Mouse (Mus musculus) ES-Bruce4 (cell line): ENCODE results near the gene Hist2h3c1.

Experiments
- CTCF ChIP-seq: IDR thresholded peaks from one replicate; pipeline ENCODE4 v1.8.1; 2011; ENCODE audit warnings: low read depth, low read length
- EP300 ChIP-seq: IDR thresholded peaks from 2 replicates; pipeline ENCODE4 v1.6.1; 2011; ENCODE audit warnings: low read depth, low read length; ENCODE audit not compliant: insufficient read depth

DNA sequence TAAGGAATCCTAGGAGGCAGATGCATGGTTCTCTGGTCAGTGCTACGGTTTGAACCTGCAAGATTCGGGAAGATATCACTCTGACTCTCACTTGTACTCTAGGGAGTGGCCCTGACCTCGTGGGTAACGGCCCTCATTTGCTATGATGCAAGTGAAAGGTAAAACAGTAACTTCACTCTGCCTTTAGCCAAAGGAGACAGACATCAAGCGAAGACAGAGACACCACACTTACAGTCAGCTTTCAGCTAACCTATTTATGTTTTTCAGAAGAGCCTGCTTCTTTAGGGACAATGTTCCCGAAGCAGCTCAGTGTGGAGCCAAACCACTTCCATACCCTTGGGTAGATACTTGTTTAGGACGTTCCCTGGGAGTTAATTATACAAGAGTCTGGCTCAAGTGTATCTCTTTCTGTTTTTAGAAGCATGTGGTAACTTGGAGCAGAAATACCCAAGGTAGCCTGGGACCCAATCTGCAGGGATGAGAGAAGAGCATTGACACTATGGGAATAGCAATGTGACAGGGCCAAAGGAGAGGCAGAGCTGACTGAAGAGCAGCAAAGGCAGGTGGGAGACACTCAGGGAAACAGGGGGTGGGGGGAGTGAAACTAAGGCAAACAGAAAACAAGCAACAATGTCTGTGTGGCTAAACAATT, 2.4 kb upstream of the Hist2h3c1 start:
- TF ChIP-seq CTCF: no peak
- no peak for TF ChIP-seq EP300
